Mouse (Mus musculus) cerebellum, postnatal 25 days (tissue): Measurements from ENCODE around the gene Cmtm2b.
A peak's percentile ranks its signal among the peaks of the same experiment; 100 is the strongest.
"Not testable (repeated sequence)": the region's sequence is repeated elsewhere in the genome, so short reads cannot be mapped to it uniquely, and the experiment has no call there.

ENCODE experiments used
- DNase-seq, 2 experiments: peaks; one replicate each; pipeline ENCODE4 v3.0.0; 2021; ENCODE audit warnings: mixed read lengths in 2 of 2

Cmtm2b gene

GRCm38 (mm10) chr8:104321930-104322329 lies at the start of gene Cmtm2b:
Cmtm2b (plus strand) TSS chr8:104322230.
- DNase-seq: not testable (repeated sequence)

- not testable (repeated sequence) for DNase-seq
These were observed 28.9 kb upstream of the Cmtm2b start, which contains the start of gene Cmtm2a for GRCm38 (mm10) chr8:104293081-104293480. Cmtm2a (minus strand) TSS chr8:104293181.

- no peak for DNase-seq
These were observed 27.6 kb upstream of the Cmtm2b start for GRCm38 (mm10) chr8:104294396-104294795.

- DNase-seq: not testable (repeated sequence)
These were observed 20.5 kb upstream of the Cmtm2b start for GRCm38 (mm10) chr8:104301577-104301976.

- not testable (repeated sequence) for DNase-seq
These were observed 19.5 kb upstream of the Cmtm2b start for GRCm38 (mm10) chr8:104302536-104302935.

GRCm38 (mm10) chr8:104304962-104305361 lies 17.1 kb upstream of the Cmtm2b start:
- DNase-seq: no peak

- not testable (repeated sequence) for DNase-seq
These were observed 13.7 kb upstream of the Cmtm2b start for GRCm38 (mm10) chr8:104308341-104308740.

GRCm38 (mm10) chr8:104309441-104310155 lies 12.4 kb upstream of the Cmtm2b start, which contains the start of the genes Gm45711 and Cmtm1:
Gm45711 (minus strand) TSS chr8:104310081.
Cmtm1 (minus strand) TSS chr8:104310145.
- DNase-seq: peak; percentile 50 to 54

- DNase-seq: not testable (repeated sequence)
These were observed 10.0 kb upstream of the Cmtm2b start for GRCm38 (mm10) chr8:104312023-104312422.

GRCm38 (mm10) chr8:104313311-104313710 lies 8.7 kb upstream of the Cmtm2b start:
- DNase-seq: no peak

GRCm38 (mm10) chr8:104321267-104321666 lies 763 bp upstream of the Cmtm2b start, which contains the start of gene Gm11020:
Gm11020 (plus strand) TSS chr8:104321567.
- DNase-seq: not testable (repeated sequence)

- no peak for DNase-seq
These were observed 10.9 kb downstream of the Cmtm2b start for GRCm38 (mm10) chr8:104332665-104333631.

- DNase-seq: no peak
These were observed 11.8 kb downstream of the Cmtm2b start for GRCm38 (mm10) chr8:104333786-104334185.

GRCm38 (mm10) chr8:104334196-104334595 lies 12.2 kb downstream of the Cmtm2b start:
- DNase-seq: no peak

GRCm38 (mm10) chr8:104336806-104337205 lies 14.8 kb downstream of the Cmtm2b start:
- no peak for DNase-seq

- no peak for DNase-seq
These were observed 15.9 kb downstream of the Cmtm2b start for GRCm38 (mm10) chr8:104337890-104338289.

- peak in 1 of 2 experiments; percentile 21 for DNase-seq
These were observed 17.4 kb downstream of the Cmtm2b start, which contains the start of gene Cmtm3 for GRCm38 (mm10) chr8:104339229-104339982. Cmtm3 (plus strand) TSS chr8:104339410.

- no peak for DNase-seq
These were observed 17.9 kb downstream of the Cmtm2b start for GRCm38 (mm10) chr8:104339983-104340232.

GRCm38 (mm10) chr8:104340233-104341105 lies 18.4 kb downstream of the Cmtm2b start:
- DNase-seq: peak; percentile 56 to 75

- DNase-seq: peak in 1 of 2 experiments; percentile 33
These were observed 19.1 kb downstream of the Cmtm2b start for GRCm38 (mm10) chr8:104341106-104341561.

GRCm38 (mm10) chr8:104341678-104342077 lies 19.6 kb downstream of the Cmtm2b start:
- no peak for DNase-seq
